Mouse (Mus musculus) intestine, embryonic 15.5 days (tissue): ENCODE data around the gene Lrch1. TPM values are rescaled to one million over a fixed set of nuclear protein-coding genes. Genes with fewer than 3 reads are reported as not detected.

Experiments used
- ATAC-seq: fragments of 200-750 bp; cut with Nextera tagmentation; 2 replicates; pipeline ENCODE4 v1.8.0; 2017; ENCODE audit warnings: moderate TSS enrichment, moderate library complexity
- H3K27ac ChIP-seq: fragments of 300-500 bp; sonication (generic); 2 replicates; pipeline ENCODE4 v1.5.1; 2015; ENCODE audit warnings: mild to moderate bottlenecking, inconsistent platforms
- H3K27me3 ChIP-seq: fragments of 300-500 bp; sonication (generic); replicated peaks from 2 replicates; pipeline ENCODE4 v1.6.1; 2015; ENCODE audit warnings: inconsistent platforms
- H3K36me3 ChIP-seq: fragments of 300-500 bp; sonication (generic); 2 replicates; pipeline ENCODE4 v1.6.1; 2015; ENCODE audit warnings: inconsistent platforms
- H3K4me1 ChIP-seq: fragments of 300-500 bp; sonication (generic); replicated peaks from 2 replicates; pipeline ENCODE4 v1.6.1; 2015; ENCODE audit warnings: inconsistent platforms
- H3K4me2 ChIP-seq: fragments of 300-500 bp; sonication (generic); replicated peaks from 2 replicates; pipeline ENCODE4 v1.6.1; 2015; ENCODE audit warnings: mild to moderate bottlenecking, inconsistent platforms
- H3K4me3 ChIP-seq: fragments of 300-500 bp; sonication (generic); replicated peaks from 2 replicates; pipeline ENCODE4 v1.5.1; 2015; ENCODE audit warnings: inconsistent platforms
- H3K9ac ChIP-seq: fragments of 300-500 bp; sonication (generic); 2 replicates; pipeline ENCODE4 v1.6.1; 2015; ENCODE audit warnings: inconsistent platforms
- H3K9me3 ChIP-seq: fragments of 300-500 bp; sonication (generic); 2 replicates; pipeline ENCODE4 v1.6.1; 2016; ENCODE audit warnings: inconsistent platforms
- WGBS: fragments of 180-500 bp; shearing (Covaris S2); methylation state at CpG from one replicate; pipeline ENCODE4 v1.1.7; 2015; 5-methylcytosine and 5-hydroxymethylcytosine counted together
- polyA plus RNA-seq: library from polyadenylated mRNA; unstranded; fragments of >200 nt; fragmentation: Nextera tagmentation; extraction: Ambion mirVana; gene quantifications from 2 replicates; pipeline ENCODE4 v1.2.1, GENCODE M21; 2015

The Lrch1 gene
- polyA plus RNA-seq, 1 experiment from 2014 or later: 12.5 TPM

GRCm38 (mm10) chr14:74764191-74764918, 183.3 kb downstream of the Lrch1 start:
- no peaks in the 10 kb centered on the region for H3K36me3 ChIP-seq
- H3K9ac ChIP-seq: no peak overlapping the region
- no peak overlapping the region for H3K27ac ChIP-seq
- 62% methylated on average over 10 of the region's 10 CpGs for WGBS
- no peak overlapping the region for H3K4me3 ChIP-seq
- no peaks in the 10 kb centered on the region for H3K27me3 ChIP-seq
- ATAC-seq: peak; percentile 56
- no peaks in the 10 kb centered on the region for H3K4me1 ChIP-seq
- H3K9me3 ChIP-seq: no peaks in the 10 kb centered on the region
- no peak overlapping the region for H3K4me2 ChIP-seq

GRCm38 (mm10) chr14:74736850-74737249, 210.8 kb downstream of the Lrch1 start:
- H3K4me3 ChIP-seq: no peak overlapping the region
- 93% methylated on average over 6 of the region's 6 CpGs for WGBS
- no peaks in the 10 kb centered on the region for H3K27me3 ChIP-seq
- H3K27ac ChIP-seq: no peak overlapping the region
- no peak for ATAC-seq
- H3K9ac ChIP-seq: no peak overlapping the region
- no peaks in the 10 kb centered on the region for H3K9me3 ChIP-seq
- no peak overlapping the region for H3K4me2 ChIP-seq
- H3K36me3 ChIP-seq: peaks cover 28% of the 10 kb centered on the region
- H3K4me1 ChIP-seq: peaks cover 4% of the 10 kb centered on the region

GRCm38 (mm10) chr14:74735471-74735870, 212.2 kb downstream of the Lrch1 start:
- WGBS: 74% methylated on average over 6 of the region's 6 CpGs
- Histone ChIP-seq H3K4me1 (peaks cover 4% of the 10 kb centered on the region), H3K27ac (no peak overlapping the region), H3K9me3 (no peaks in the 10 kb centered on the region), H3K36me3 (peaks cover 18% of the 10 kb centered on the region), H3K27me3 (no peaks in the 10 kb centered on the region), H3K4me3 (no peak overlapping the region), H3K4me2 (no peak overlapping the region), H3K9ac (no peak overlapping the region)
- no peak for ATAC-seq

- Histone ChIP-seq H3K36me3 (peaks cover 12% of the 10 kb centered on the region), H3K4me1 (peaks cover 4% of the 10 kb centered on the region), H3K4me3 (peak overlapping the region; percentile 81), H3K9me3 (no peaks in the 10 kb centered on the region), H3K9ac (no peak overlapping the region), H3K4me2 (peak overlapping the region; percentile 66), H3K27me3 (no peaks in the 10 kb centered on the region), H3K27ac (no peak overlapping the region)
- no peak for ATAC-seq
- WGBS: 60% methylated on average over 2 of the region's 2 CpGs
These were observed 214.3 kb downstream of the Lrch1 start for GRCm38 (mm10) chr14:74733397-74733796.

GRCm38 (mm10) chr14:74732079-74732783, 215.4 kb downstream of the Lrch1 start, which contains the start of gene Esd:
Gene Esd (plus strand): TSS chr14:74732297.
- Histone ChIP-seq H3K4me3 (peak within 1 kb of the TSS; percentile 81), H3K27ac (peak within 1 kb of the TSS; percentile 90), H3K36me3 (peaks cover 11% of the 10 kb centered on the region), H3K9ac (peak within 1 kb of the TSS; percentile 88), H3K4me2 (peak within 1 kb of the TSS; percentile 66), H3K4me1 (peaks cover 4% of the 10 kb centered on the region), H3K27me3 (no peaks in the 10 kb centered on the region), H3K9me3 (no peaks in the 10 kb centered on the region)
- WGBS: under 1% methylated on average over 51 of the region's 53 CpGs
- ATAC-seq: peak; percentile 97

GRCm38 (mm10) chr14:74731221-74732078, 216.2 kb downstream of the Lrch1 start:
- Histone ChIP-seq H3K36me3 (peaks cover 5% of the 10 kb centered on the region; the same call in 1 of the 2 replicates), H3K27ac (peak overlapping the region; percentile 89), H3K27me3 (no peaks in the 10 kb centered on the region), H3K4me2 (peak overlapping the region; percentile 66), H3K9ac (peak overlapping the region; percentile 34; the same call in 1 of the 2 replicates), H3K4me1 (peaks cover 4% of the 10 kb centered on the region), H3K9me3 (no peaks in the 10 kb centered on the region), H3K4me3 (peak overlapping the region; percentile 81)
- peak; percentile 46 for ATAC-seq
- WGBS: 22% methylated on average over 9 of the region's 9 CpGs

GRCm38 (mm10) chr14:74723541-74723940, 224.1 kb downstream of the Lrch1 start:
- Histone ChIP-seq H3K36me3 (no peaks in the 10 kb centered on the region), H3K4me3 (no peak overlapping the region), H3K4me2 (no peak overlapping the region), H3K9ac (no peak overlapping the region), H3K9me3 (no peaks in the 10 kb centered on the region), H3K27me3 (no peaks in the 10 kb centered on the region), H3K4me1 (no peaks in the 10 kb centered on the region), H3K27ac (no peak overlapping the region)
- no peak for ATAC-seq
- 78% methylated on average over 3 of the region's 3 CpGs for WGBS

- H3K9me3 ChIP-seq: no peaks in the 10 kb centered on the region
- no peak overlapping the region for H3K27ac ChIP-seq
- H3K4me3 ChIP-seq: no peak overlapping the region
- H3K27me3 ChIP-seq: no peaks in the 10 kb centered on the region
- no peak overlapping the region for H3K9ac ChIP-seq
- no peak for ATAC-seq
- no peaks in the 10 kb centered on the region for H3K36me3 ChIP-seq
- WGBS: 21% methylated on average over 3 of the region's 3 CpGs
- H3K4me2 ChIP-seq: no peak overlapping the region
- H3K4me1 ChIP-seq: no peaks in the 10 kb centered on the region
These were observed 238.6 kb downstream of the Lrch1 start for GRCm38 (mm10) chr14:74709054-74709453.

Other genes with a start within 250 kb of the Lrch1 start
- 344 and 409 TPM in 2 replicates for gene Esd, start 215.6 kb downstream of the Lrch1 start, polyA plus RNA-seq
- gene Rubcnl, start 68.2 kb upstream of the Lrch1 start, polyA plus RNA-seq: 0.43 and 0.55 TPM in 2 replicates
- gene Lrrc63, start 183.0 kb upstream of the Lrch1 start, polyA plus RNA-seq: 0.05 TPM in 1 of 2 replicates, not detected in the other
- 81.6 and 81.9 TPM in 2 replicates for gene Lcp1, start 183.2 kb upstream of the Lrch1 start, polyA plus RNA-seq